Mouse (Mus musculus): ENCODE results near the gene Spo11.
A peak's percentile ranks its signal among the peaks of the same experiment; 100 is the strongest.

DNA sequence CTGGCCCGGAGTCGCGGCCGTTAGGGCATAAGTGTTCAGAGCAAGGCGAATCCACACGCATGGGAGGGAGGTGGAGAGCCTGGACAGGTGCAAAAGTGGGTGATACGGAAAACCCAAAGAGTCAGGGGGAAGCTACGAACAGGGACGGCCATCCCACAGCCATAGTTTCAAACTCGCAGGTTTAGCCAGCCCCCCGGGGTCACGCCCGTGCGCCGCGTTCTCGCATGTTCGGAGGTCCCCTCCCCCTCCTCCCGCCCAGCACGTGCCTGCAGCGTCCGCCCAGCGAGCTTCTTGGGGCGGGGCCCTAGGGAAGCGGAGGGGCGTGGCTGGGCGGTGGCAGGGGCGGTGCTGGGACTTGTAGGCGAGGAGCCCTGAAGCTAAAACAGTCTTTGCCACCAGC lies 42.3 kb downstream of the Spo11 start:
- TF ChIP-seq CTCF (conservative IDR thresholded peaks at IDR 0.05 in 1 of 2, IDR thresholded peaks at IDR 0.05 in 1 of 2; ENCODE audit: low read depth in 2 of 2, low read length in 2 of 2) = no peak
- peak; percentile 61; the same call in 1 of the 2 replicates for TF ChIP-seq MYC (IDR thresholded peaks at IDR 0.05; ENCODE audit: low read depth, low read length)
- TF ChIP-seq POLR2A (IDR thresholded peaks at IDR 0.05; ENCODE audit: low read depth, low read length) = no peak
- no peak for TF ChIP-seq EP300 (IDR thresholded peaks at IDR 0.05; ENCODE audit: low read length)
- no peak for TF ChIP-seq ZMIZ1 (IDR thresholded peaks at IDR 0.05; ENCODE audit: low read depth, low read length)
- TF ChIP-seq ZC3H11A (IDR thresholded peaks at IDR 0.05; ENCODE audit: low read depth, low read length) = no peak
- no peak for TF ChIP-seq MAFK (IDR thresholded peaks at IDR 0.05; ENCODE audit: insufficient replicate concordance, low read length)
- TF ChIP-seq JUND (conservative IDR thresholded peaks at IDR 0.05; ENCODE audit: low read depth, low read length) = no peak
- TF ChIP-seq USF1 (IDR thresholded peaks at IDR 0.05; ENCODE audit: low read depth, low read length) = peak; percentile 54
- no peak for TF ChIP-seq MEF2A (IDR thresholded peaks at IDR 0.05; ENCODE audit: borderline replicate concordance, low read depth, low read length)
- TF ChIP-seq USF2 (conservative IDR thresholded peaks at IDR 0.05; ENCODE audit: low read depth, low read length) = no peak; the same call in 1 of the 2 replicates

Data from CH12.LX (cell line).